Mouse (Mus musculus) heart, postnatal 0 days (tissue): ENCODE measurements around the gene Hmcn2. TPM values are rescaled to one million over a fixed set of nuclear protein-coding genes. Genes with fewer than 3 reads are reported as not detected.
A peak's percentile ranks its signal among the peaks of the same experiment; 100 is the strongest.

Experiments used
- ATAC-seq: fragments of 200-750 bp; cut with Nextera tagmentation; 2 replicates; pipeline ENCODE4 v1.8.0; 2017; ENCODE audit warnings: low read depth, moderate number of reproducible peaks, moderate library complexity; ENCODE audit not compliant: insufficient read depth
- DNase-seq: peaks from one replicate; pipeline ENCODE4 v3.0.0-alpha.2; 2016; ENCODE audit warnings: low spot score
- H3K27ac ChIP-seq: fragments of 300-500 bp; sonication (generic); 2 replicates; pipeline ENCODE4 v1.5.1; 2014; ENCODE audit warnings: low read depth, mild to moderate bottlenecking
- H3K27me3 ChIP-seq: fragments of 300-500 bp; sonication (generic); 2 replicates; pipeline ENCODE4 v1.6.1; 2014; ENCODE audit warnings: low read length, mixed read lengths; ENCODE audit not compliant: control insufficient read depth, insufficient read depth
- H3K36me3 ChIP-seq: fragments of 300-500 bp; sonication (generic); replicated peaks from 2 replicates; pipeline ENCODE4 v1.6.1; 2014; ENCODE audit warnings: low read length, mixed read lengths; ENCODE audit not compliant: control insufficient read depth, insufficient read depth
- H3K4me1 ChIP-seq: fragments of 300-500 bp; sonication (generic); 2 replicates; pipeline ENCODE4 v1.6.1; 2014; ENCODE audit warnings: antibody characterized with exemption; ENCODE audit not compliant: control insufficient read depth, insufficient read depth
- H3K4me2 ChIP-seq: fragments of 300-500 bp; sonication (generic); 2 replicates; pipeline ENCODE4 v1.6.1; 2014; ENCODE audit warnings: low read depth, mild to moderate bottlenecking, low read length, moderate library complexity
- H3K4me3 ChIP-seq: fragments of 300-500 bp; sonication (generic); 2 replicates; pipeline ENCODE4 v1.5.1; 2014; ENCODE audit warnings: low read depth, low read length
- H3K9ac ChIP-seq: fragments of 300-500 bp; sonication (generic); replicated peaks from 2 replicates; pipeline ENCODE4 v1.6.1; 2014; ENCODE audit warnings: low read depth, low read length, mixed read lengths
- H3K9me3 ChIP-seq: fragments of 300-500 bp; sonication (generic); replicated peaks from 2 replicates; pipeline ENCODE4 v1.6.1; 2016; ENCODE audit warnings: low read length; ENCODE audit not compliant: control insufficient read depth
- CTCF ChIP-seq: IDR thresholded peaks from 2 replicates; pipeline ENCODE4 v1.5.1; 2016; ENCODE audit warnings: antibody characterized with exemption, control low read depth, low read depth
- EP300 ChIP-seq: IDR thresholded peaks from 2 replicates; pipeline ENCODE4 v1.6.1; 2016; ENCODE audit warnings: antibody characterized with exemption, low read depth
- WGBS: fragments of 180-500 bp; shearing (Covaris S2); extraction: QIAGEN DNeasy Blood & Tissue Kit; methylation state at CpG from one replicate; pipeline ENCODE4 v1.1.7; 2014; 5-methylcytosine and 5-hydroxymethylcytosine counted together
- polyA plus RNA-seq: library from polyadenylated mRNA; unstranded; fragments of >200 nt; fragmentation: Nextera tagmentation; extraction: Ambion mirVana; gene quantifications from 2 replicates; pipeline ENCODE4 v1.2.1, GENCODE M21; 2015
- total RNA-seq: library from RNA; depleted of rRNA; stranded (reverse); fragments of >200 nt; gene quantifications from 2 replicates; pipeline ENCODE4 v1.2.3, GENCODE M21; 2014; ENCODE audit warnings: low replicate concordance

Gene Hmcn2
- total and polyA plus RNA-seq, 2 experiments from 2014 or later = 0.67 to 3.1 TPM

- Histone ChIP-seq H3K9me3 (no peaks in the 10 kb centered on the region), H3K4me1 (0 out of 2 replicates have a peak, but pooled peaks cover 6% of the 10 kb centered on the region), H3K27me3 (peaks cover 40% of the 10 kb centered on the region), H3K27ac (no peak overlapping the region), H3K4me2 (no peak overlapping the region), H3K9ac (no peak overlapping the region), H3K36me3 (no peaks in the 10 kb centered on the region), H3K4me3 (no peak overlapping the region)
- WGBS = 61% methylated on average over 8 of the region's 8 CpGs
- no peak for DNase-seq
- ATAC-seq = no peak
- TF ChIP-seq CTCF (no peak), EP300 (no peak)
Observed at GRCm38 (mm10) chr2:31463696-31464528, 149.7 kb downstream of the Hmcn2 start.

DNA sequence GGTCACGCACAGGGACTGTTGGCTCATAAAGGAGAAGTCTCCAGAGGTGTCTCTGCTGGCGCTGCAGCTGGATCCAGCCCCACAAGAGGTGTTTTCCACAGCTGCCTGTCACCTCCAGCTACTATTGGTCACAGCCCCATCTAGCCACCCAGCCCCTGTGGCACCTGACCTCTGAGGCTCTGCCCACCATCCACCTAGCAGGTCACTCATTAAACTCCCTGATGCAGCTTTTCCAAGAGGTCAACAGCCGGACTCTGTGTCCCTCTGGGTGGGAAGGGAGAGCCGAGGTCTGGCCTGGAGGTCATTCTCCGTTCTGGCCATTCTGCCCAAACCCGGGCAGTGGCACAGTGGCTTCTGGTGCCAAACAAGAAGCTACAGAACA is 150.3 kb downstream of the Hmcn2 start:
- H3K9ac ChIP-seq = no peak overlapping the region
- no peak overlapping the region for H3K4me3 ChIP-seq
- no peak for TF ChIP-seq CTCF
- no peak for TF ChIP-seq EP300
- no peak overlapping the region for H3K4me2 ChIP-seq
- 0 out of 2 replicates have a peak, but pooled peaks cover 6% of the 10 kb centered on the region for H3K4me1 ChIP-seq
- no peak for DNase-seq
- H3K27ac ChIP-seq = no peak overlapping the region
- H3K27me3 ChIP-seq = peaks cover 43% of the 10 kb centered on the region
- no peaks in the 10 kb centered on the region for H3K9me3 ChIP-seq
- WGBS = 80% methylated on average over 6 of the region's 6 CpGs
- no peaks in the 10 kb centered on the region for H3K36me3 ChIP-seq
- ATAC-seq = no peak

DNA sequence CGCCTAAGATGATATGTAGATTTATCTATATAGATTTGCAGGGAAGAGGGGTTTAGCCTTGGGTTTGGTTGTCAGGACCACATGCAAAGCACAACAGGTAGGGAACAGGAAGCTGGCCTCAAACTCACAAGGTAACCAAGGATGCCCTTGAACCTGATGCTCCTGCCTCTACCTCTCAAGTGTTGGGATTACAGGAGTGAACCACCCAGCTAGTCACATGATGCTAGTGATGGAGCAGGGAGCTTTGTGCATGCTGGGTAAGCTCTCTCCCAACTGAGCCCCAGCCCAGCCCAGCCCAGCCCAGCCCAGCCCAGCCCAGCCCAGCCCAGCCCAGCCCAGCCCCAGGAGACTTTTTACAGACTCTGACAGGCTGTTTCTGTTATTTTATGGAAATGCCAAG is 153.2 kb downstream of the Hmcn2 start:
- Histone ChIP-seq H3K4me2 (no peak overlapping the region), H3K9ac (no peak overlapping the region), H3K27ac (no peak overlapping the region), H3K4me1 (no peaks in the 10 kb centered on the region), H3K4me3 (no peak overlapping the region), H3K36me3 (no peaks in the 10 kb centered on the region), H3K9me3 (no peaks in the 10 kb centered on the region), H3K27me3 (peaks cover 44% of the 10 kb centered on the region)
- TF ChIP-seq CTCF (no peak), EP300 (no peak)
- ATAC-seq (no peak), DNase-seq (no peak)
- 85% methylated on average over 1 of the region's 1 CpGs for WGBS

DNA sequence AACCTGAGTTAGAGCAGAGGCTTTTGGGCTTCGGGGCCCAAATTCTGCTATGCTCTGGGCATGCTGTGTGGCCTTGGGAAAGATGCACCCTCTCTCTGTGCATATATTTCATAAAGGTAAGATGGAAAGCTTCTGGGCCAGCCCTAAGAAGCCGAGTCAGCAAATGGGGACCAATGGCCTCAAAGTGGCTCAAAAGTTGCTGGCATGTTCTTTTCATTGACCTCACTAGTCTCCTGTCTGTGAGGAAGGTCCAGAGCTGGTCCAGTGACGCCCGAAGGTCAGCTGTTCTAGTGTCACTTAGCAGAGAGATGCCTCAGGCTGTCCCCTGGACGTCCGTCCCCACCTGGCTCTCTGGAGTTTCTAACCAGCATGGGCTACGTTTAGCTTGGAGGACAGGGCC is 154.6 kb downstream of the Hmcn2 start:
- TF ChIP-seq CTCF (no peak), EP300 (no peak)
- WGBS = 87% methylated on average over 7 of the region's 7 CpGs
- Histone ChIP-seq H3K4me1 (no peaks in the 10 kb centered on the region), H3K27me3 (peaks cover 38% of the 10 kb centered on the region), H3K4me2 (no peak overlapping the region), H3K9me3 (no peaks in the 10 kb centered on the region), H3K36me3 (no peaks in the 10 kb centered on the region), H3K9ac (no peak overlapping the region), H3K27ac (no peak overlapping the region), H3K4me3 (no peak overlapping the region)
- DNase-seq (no peak), ATAC-seq (no peak)

DNA sequence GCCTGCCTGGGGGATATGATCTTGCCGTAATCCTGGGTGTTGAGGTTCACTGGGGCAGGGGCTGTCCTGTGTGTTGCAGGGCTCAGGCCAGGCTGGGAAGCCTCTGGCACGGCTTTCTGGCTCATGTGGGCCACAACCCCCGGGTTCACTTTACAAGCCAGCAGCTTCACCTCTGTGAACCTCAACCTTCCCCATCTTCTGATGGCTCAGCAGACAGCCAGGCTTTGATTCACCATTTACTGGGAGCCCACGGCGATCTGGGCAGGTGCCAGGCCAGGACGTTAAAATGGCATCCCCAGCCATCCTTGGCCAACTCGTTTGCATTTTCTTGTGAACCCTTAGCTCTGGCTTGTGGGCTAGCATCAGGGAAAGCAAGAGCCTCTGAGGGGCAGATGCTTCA is 155.3 kb downstream of the Hmcn2 start:
- Histone ChIP-seq H3K9ac (no peak overlapping the region), H3K4me1 (no peaks in the 10 kb centered on the region), H3K27ac (no peak overlapping the region), H3K4me2 (peak overlapping the region; percentile 82), H3K4me3 (peak overlapping the region; percentile 48), H3K36me3 (no peaks in the 10 kb centered on the region), H3K9me3 (no peaks in the 10 kb centered on the region), H3K27me3 (peaks cover 37% of the 10 kb centered on the region)
- ATAC-seq (no peak), DNase-seq (no peak)
- 46% methylated on average over 7 of the region's 7 CpGs for WGBS
- TF ChIP-seq CTCF (no peak), EP300 (no peak)
